Mouse (Mus musculus) limb, embryonic 11.5 days (tissue): ENCODE results near the gene Zbtb20. TPM values are rescaled to one million over a fixed set of nuclear protein-coding genes. Genes with fewer than 3 reads are reported as not detected.

Source experiments
- ATAC-seq: fragments of 200-750 bp; cut with Nextera tagmentation; 2 replicates; pipeline ENCODE4 v1.8.0; 2017; ENCODE audit warnings: low read depth; ENCODE audit not compliant: insufficient number of reproducible peaks, low FRiP score, low TSS enrichment
- DNase-seq: peaks from one replicate; pipeline ENCODE4 v3.0.0-alpha.2; 2015; ENCODE audit warnings: low spot score
- H3K27ac ChIP-seq: fragments of 300-500 bp; sonication (generic); replicated peaks from 2 replicates; pipeline ENCODE4 v1.5.1; 2014; ENCODE audit warnings: low read depth, mild to moderate bottlenecking, low read length
- H3K27me3 ChIP-seq: fragments of 300-500 bp; sonication (generic); 2 replicates; pipeline ENCODE4 v1.6.1; 2014; ENCODE audit warnings: mild to moderate bottlenecking, low read length, mixed read lengths; ENCODE audit not compliant: control insufficient read depth, insufficient read depth
- H3K36me3 ChIP-seq: fragments of 300-500 bp; sonication (generic); 2 replicates; pipeline ENCODE4 v1.6.1; 2014; ENCODE audit warnings: mild to moderate bottlenecking, low read length, moderate library complexity, mixed read lengths; ENCODE audit not compliant: control insufficient read depth, insufficient read depth
- H3K4me1 ChIP-seq: fragments of 300-500 bp; sonication (generic); 2 replicates; pipeline ENCODE4 v1.6.1; 2014; ENCODE audit warnings: low read length, mixed read lengths; ENCODE audit not compliant: control insufficient read depth, insufficient read depth
- H3K4me2 ChIP-seq: fragments of 300-500 bp; sonication (generic); 2 replicates; pipeline ENCODE4 v1.6.1; 2014; ENCODE audit warnings: low read depth, mild to moderate bottlenecking, moderate library complexity; ENCODE audit not compliant: severe bottlenecking
- H3K4me3 ChIP-seq: fragments of 300-500 bp; sonication (generic); 2 replicates; pipeline ENCODE4 v1.5.1; 2014; ENCODE audit warnings: low read depth, low read length
- H3K9ac ChIP-seq: fragments of 300-500 bp; sonication (generic); 2 replicates; pipeline ENCODE4 v1.6.1; 2014; ENCODE audit warnings: mild to moderate bottlenecking, low read length
- H3K9me3 ChIP-seq: fragments of 300-500 bp; sonication (generic); 2 replicates; pipeline ENCODE4 v1.6.1; 2016; ENCODE audit warnings: low read length; ENCODE audit not compliant: control insufficient read depth
- WGBS: fragments of 180-500 bp; shearing (Covaris S2); extraction: QIAGEN DNeasy Blood & Tissue Kit; methylation state at CpG from one replicate; pipeline ENCODE4 v1.1.7; 2014; 5-methylcytosine and 5-hydroxymethylcytosine counted together
- polyA plus RNA-seq: library from polyadenylated mRNA; unstranded; fragments of >200 nt; fragmentation: Nextera tagmentation; extraction: Ambion mirVana; gene quantifications from 2 replicates; pipeline ENCODE4 v1.2.1, GENCODE M21; 2014

The Zbtb20 gene
- polyA plus RNA-seq, 1 experiment from 2014 or later, result 12.9 TPM

DNA sequence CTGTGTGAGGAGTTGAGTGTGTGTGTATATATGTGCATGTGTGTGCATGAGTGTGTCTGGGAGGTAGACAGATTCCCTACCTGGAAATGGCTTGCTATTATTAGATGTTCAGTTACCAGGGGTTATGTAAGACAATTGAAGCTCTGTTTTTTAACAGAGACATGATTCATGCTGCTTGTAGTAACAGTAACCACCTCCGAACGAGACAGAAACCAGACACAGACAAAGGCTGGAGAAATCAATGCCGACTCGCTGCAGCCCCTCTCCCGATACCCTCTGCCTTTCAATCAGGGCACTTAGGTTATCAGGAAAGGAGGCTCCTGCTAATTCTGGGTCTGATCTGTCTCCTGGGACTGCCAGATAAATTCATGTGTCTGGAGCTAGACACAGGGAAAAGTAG is 681.7 kb downstream of the Zbtb20 start:
- Histone ChIP-seq H3K4me3 (no peak overlapping the region), H3K4me1 (no peaks in the 10 kb centered on the region), H3K36me3 (no peaks in the 10 kb centered on the region), H3K27ac (no peak overlapping the region), H3K27me3 (no peaks in the 10 kb centered on the region), H3K9me3 (no peaks in the 10 kb centered on the region), H3K4me2 (no peak overlapping the region), H3K9ac (no peak overlapping the region)
- ATAC-seq (no peak), DNase-seq (no peak)
- 43% methylated on average over 5 of the region's 5 CpGs for WGBS

DNA sequence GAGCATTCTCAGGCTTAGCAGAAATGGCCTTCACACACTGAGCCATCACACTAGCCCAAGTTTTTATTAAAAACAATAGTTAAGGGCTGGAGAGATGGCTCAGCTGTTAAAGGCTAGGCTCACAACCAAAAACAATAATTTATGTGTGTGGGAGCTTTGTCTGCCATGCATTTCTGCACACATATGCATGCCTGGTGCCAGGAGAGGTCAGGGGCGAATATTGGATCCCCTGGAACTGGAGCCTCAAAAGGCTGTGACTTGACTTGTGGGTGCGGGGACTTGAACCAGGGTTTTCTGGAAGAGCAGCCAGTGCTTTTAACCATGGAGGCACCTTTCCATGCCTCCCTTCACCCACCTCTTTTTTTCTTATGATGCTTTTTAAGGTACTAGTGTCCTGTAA is 685.6 kb downstream of the Zbtb20 start:
- DNase-seq, result no peak
- no peak for ATAC-seq
- Histone ChIP-seq H3K27ac (no peak overlapping the region), H3K4me1 (no peaks in the 10 kb centered on the region), H3K9ac (no peak overlapping the region), H3K9me3 (no peaks in the 10 kb centered on the region), H3K4me3 (no peak overlapping the region), H3K4me2 (no peak overlapping the region), H3K36me3 (no peaks in the 10 kb centered on the region), H3K27me3 (no peaks in the 10 kb centered on the region)
- WGBS, result 87% methylated on average over 2 of the region's 2 CpGs

DNA sequence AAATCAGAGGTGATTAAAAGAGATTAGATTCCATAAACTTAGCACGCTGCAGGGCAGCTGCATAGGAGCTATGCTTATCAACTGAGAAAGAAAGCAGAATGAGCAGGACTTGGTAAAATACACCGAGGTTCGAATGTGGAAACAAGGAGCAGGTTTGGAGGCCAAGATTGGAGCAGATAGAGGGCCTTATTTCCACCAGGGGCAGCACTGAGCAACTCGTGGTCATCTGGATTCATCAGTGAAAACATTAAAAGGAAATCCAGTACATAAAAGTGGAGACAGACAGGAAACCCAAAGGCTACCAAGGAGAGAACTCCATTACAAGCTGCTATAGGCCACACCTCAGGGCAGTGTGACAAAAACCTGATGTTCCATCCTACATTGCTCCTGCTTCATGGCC is 686.3 kb downstream of the Zbtb20 start:
- Histone ChIP-seq H3K4me2 (no peak overlapping the region), H3K36me3 (no peaks in the 10 kb centered on the region), H3K9me3 (no peaks in the 10 kb centered on the region), H3K4me1 (no peaks in the 10 kb centered on the region), H3K4me3 (no peak overlapping the region), H3K9ac (no peak overlapping the region), H3K27ac (no peak overlapping the region), H3K27me3 (no peaks in the 10 kb centered on the region)
- ATAC-seq (no peak), DNase-seq (no peak)
- WGBS, result 86% methylated on average over 4 of the region's 4 CpGs

DNA sequence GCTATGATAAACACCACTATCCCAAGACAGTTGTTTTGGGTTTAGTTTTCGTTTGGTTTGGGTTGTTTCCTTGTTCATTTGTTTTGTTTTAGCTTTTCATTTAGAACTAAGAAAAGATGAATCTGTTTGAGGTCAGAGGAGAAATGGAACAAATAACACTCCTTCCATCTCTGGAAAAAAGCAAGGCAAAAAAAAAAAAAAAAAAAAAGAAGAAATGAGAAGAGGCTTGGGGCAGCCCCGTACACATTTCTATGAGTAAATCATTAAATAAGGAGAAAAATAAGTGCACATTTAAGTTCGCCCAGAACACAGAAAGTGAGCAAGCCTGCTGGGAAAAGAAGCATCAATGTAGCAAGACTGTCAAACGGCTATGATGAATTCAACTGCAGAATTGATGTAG is 690.2 kb downstream of the Zbtb20 start:
- Histone ChIP-seq H3K4me2 (no peak overlapping the region), H3K9me3 (no peaks in the 10 kb centered on the region), H3K9ac (no peak overlapping the region), H3K27ac (no peak overlapping the region), H3K4me3 (no peak overlapping the region), H3K36me3 (no peaks in the 10 kb centered on the region), H3K4me1 (no peaks in the 10 kb centered on the region), H3K27me3 (no peaks in the 10 kb centered on the region)
- ATAC-seq, result no peak
- DNase-seq, result no peak
- 84% methylated on average over 4 of the region's 4 CpGs for WGBS

DNA sequence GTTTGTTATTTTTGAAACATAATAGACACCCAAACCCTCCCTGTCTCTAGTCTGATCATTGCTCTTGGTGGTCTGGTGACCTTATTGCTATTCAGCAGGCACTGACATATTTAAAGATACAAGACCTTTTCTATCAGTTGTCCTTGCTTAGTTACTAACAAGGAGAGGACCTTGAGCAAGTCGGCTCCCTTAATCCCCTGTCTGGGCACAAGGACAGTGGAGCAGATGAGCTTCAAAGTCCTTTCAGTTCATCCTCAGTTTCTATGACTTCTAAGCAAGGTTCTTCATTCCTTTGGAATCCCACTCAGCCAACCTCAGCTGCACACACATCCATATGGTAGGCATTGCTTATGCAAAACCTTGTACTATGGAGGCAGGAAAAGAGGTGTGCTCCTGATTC is 690.8 kb downstream of the Zbtb20 start:
- H3K9me3 ChIP-seq, result no peaks in the 10 kb centered on the region
- ATAC-seq, result no peak
- H3K9ac ChIP-seq, result no peak overlapping the region
- H3K4me3 ChIP-seq, result no peak overlapping the region
- no peaks in the 10 kb centered on the region for H3K36me3 ChIP-seq
- H3K4me1 ChIP-seq, result no peaks in the 10 kb centered on the region
- 90% methylated on average over 1 of the region's 1 CpGs for WGBS
- DNase-seq, result no peak
- no peak overlapping the region for H3K4me2 ChIP-seq
- H3K27ac ChIP-seq, result no peak overlapping the region
- no peaks in the 10 kb centered on the region for H3K27me3 ChIP-seq

DNA sequence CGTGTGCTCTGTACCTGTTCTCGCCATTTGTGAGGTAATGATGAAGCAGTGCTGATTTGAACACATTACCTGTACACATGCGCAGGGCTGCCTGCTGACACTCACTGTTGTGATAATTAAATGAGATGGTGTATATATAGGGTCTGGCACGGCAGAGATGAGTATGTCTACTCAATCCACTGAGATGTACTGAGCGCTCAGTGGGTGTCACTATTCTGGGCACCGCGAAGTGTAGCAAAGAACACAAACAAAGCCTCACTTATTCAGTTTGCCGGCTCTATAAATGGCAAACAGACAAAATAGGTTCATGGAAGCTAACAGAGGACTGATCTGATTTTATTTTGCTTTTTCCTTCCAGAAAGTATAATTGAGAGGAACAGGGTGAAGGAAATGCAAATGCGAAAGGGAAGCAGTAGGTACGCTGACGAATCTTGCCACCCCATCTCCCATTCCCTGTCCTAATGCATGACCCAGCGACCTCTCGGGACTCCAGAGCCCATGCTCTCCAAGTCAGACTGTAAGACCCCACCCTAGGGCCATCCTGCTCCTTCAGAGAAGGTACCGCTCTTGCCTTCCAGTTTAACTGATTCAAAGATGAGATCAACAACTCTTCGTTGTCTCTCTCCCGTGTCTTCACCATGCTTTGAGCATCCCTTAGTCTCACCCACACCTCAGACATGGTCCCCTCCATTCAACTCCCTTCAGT is 695.8 kb downstream of the Zbtb20 start:
- 92% methylated on average over 16 of the region's 16 CpGs for WGBS
- ATAC-seq (no peak), DNase-seq (no peak)
- no peaks in the 10 kb centered on the region for H3K27me3 ChIP-seq
- no peaks in the 10 kb centered on the region for H3K4me1 ChIP-seq
- H3K9me3 ChIP-seq, result no peaks in the 10 kb centered on the region
- no peak overlapping the region for H3K4me3 ChIP-seq
- no peak overlapping the region for H3K27ac ChIP-seq
- H3K36me3 ChIP-seq, result no peaks in the 10 kb centered on the region
- H3K4me2 ChIP-seq, result no peak overlapping the region
- H3K9ac ChIP-seq, result no peak overlapping the region

DNA sequence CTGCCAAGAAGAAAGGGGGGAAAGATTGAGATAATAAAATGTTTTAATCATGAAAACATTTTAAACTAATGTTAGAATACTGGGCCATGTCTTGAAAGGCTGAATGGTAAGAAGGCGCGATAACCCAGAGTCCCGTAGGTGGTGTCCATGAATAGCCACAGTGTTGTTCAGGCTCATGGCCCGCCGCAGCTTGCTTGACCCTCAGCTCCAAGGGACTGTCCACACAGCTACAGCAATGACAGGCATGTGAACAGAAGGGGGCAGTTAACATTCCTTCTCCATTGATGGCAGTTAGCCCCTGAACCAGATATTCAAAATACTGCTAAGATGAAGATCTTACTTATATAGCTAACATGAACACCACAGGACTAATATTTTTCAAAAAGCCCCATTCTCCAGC is 696.5 kb downstream of the Zbtb20 start:
- Histone ChIP-seq H3K4me3 (no peak overlapping the region), H3K4me1 (no peaks in the 10 kb centered on the region), H3K36me3 (no peaks in the 10 kb centered on the region), H3K4me2 (no peak overlapping the region), H3K9ac (no peak overlapping the region), H3K9me3 (no peaks in the 10 kb centered on the region), H3K27me3 (no peaks in the 10 kb centered on the region), H3K27ac (no peak overlapping the region)
- no peak for ATAC-seq
- DNase-seq, result no peak
- WGBS, result over 99% methylated on average over 5 of the region's 5 CpGs

DNA sequence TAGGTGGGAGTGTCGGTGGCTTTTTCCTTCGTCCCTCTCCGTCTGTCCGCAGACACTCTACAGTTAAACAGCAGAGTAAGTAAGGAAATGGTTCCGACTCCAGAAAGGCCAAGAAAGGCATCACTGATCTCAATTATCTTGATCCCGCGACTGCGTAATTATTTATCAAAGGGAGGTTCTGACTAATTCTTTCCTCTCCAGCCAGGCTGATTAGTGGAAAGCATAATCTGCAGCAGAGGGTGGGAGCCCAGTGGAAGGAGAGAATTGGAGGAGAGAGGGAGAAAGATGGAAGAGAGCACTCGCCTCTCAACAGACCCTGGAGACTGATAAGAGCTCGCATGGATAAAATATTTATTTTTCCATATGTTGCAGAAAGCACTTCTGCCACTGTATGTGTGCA is 697.1 kb downstream of the Zbtb20 start:
- H3K9ac ChIP-seq, result no peak overlapping the region
- ATAC-seq (no peak), DNase-seq (no peak)
- no peaks in the 10 kb centered on the region for H3K9me3 ChIP-seq
- WGBS, result 71% methylated on average over 10 of the region's 10 CpGs
- H3K27ac ChIP-seq, result no peak overlapping the region
- H3K4me3 ChIP-seq, result no peak overlapping the region
- H3K36me3 ChIP-seq, result no peaks in the 10 kb centered on the region
- no peaks in the 10 kb centered on the region for H3K4me1 ChIP-seq
- no peak overlapping the region for H3K4me2 ChIP-seq
- H3K27me3 ChIP-seq, result no peaks in the 10 kb centered on the region

DNA sequence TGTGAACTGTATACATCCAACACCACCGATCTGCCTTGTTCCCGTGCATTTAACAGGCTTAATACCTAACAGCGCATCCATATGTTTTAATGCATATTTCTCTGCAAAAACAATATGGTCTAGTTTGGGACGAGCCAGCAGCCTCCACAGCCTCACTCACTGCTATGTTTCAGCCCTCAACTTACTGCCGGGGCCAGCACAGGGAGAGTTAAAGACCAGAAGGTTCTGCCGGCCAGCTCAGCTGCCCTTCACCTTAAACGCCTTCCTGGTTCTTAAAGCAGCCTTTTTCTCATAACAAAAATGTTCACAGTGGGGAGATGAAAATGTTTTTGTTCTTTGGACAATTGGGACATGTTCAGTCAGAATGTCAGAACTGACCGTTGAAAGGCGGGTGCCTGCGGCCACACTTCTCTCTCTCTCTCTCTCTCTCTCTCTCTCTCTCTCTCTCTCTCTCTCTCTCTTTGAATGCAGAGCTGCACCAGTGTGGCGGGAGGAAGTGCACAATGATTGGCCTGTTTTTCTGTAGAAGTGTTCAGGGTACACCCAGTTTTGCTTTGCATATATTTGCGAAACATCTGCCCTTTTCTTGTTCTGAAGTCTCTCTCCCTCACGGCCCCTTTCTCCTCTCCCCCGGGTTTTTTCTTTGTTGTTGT is 697.6 kb downstream of the Zbtb20 start:
- no peaks in the 10 kb centered on the region for H3K4me1 ChIP-seq
- H3K9ac ChIP-seq, result no peak overlapping the region
- no peak for ATAC-seq
- no peak overlapping the region for H3K27ac ChIP-seq
- no peak overlapping the region for H3K4me3 ChIP-seq
- H3K27me3 ChIP-seq, result no peaks in the 10 kb centered on the region
- H3K36me3 ChIP-seq, result no peaks in the 10 kb centered on the region
- DNase-seq, result no peak
- WGBS, result 76% methylated on average over 14 of the region's 14 CpGs
- no peaks in the 10 kb centered on the region for H3K9me3 ChIP-seq
- no peak overlapping the region for H3K4me2 ChIP-seq
